Mouse (Mus musculus): ENCODE measurements at regions not wholly inside any gene's neighbourhood (a gene's known extent, or its start where the extent isn't known, plus 50 kb on each side); places are given as distances from the start of the nearest gene placed in this dataset.

DNA sequence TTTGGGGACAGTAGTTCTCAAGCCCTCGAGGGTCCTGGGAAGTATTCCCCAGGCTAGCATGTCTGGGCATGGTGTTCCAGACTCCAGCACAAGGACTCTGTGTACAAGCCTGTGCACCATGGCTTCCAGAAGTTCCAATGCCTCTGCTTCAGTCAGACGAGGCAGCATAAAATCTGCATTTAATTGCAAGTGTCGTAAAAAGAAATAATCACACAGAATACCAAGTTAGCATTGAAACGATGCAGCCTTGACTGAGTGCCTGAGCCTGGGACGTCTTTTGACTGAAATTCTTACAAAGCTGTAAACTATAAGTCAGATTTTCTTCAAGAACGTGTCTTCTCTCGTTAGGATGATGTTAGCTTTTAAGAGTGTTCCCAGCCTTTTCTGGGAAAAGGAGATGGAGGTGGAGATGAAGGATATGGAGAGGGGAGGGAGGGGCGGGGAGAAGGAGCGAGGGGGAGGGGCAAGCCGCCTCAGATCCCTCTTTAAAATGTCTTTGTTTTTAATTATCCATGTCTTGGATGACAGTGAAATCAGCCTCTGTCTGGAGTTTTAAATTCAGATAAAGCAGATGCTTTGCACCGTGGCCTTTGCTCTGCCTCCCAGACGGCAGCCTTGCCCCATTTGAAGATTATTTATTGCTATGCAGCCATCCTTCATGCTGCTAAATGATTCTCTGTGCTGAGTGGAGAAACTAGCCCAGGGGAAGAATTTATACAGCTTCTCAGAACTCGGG is 154.3 kb downstream of the Cdc5l start:
- TF ChIP-seq POLR2A (IDR thresholded peaks at IDR 0.05; ENCODE audit: extremely low read depth, insufficient read depth, low read length) (no peak), CTCF (IDR thresholded peaks at IDR 0.05; ENCODE audit: low read depth, low read length) (no peak)
